Mouse (Mus musculus) layer of hippocampus, adult 11-12 months (tissue): ENCODE results near the gene Ajuba.

Experiments
- DNase-seq: peaks from one replicate; pipeline ENCODE4 v3.0.0; 2022; ENCODE audit warnings: low spot score

The Ajuba gene

GRCm38 (mm10) chr14:54592319-54592934 is 15.1 kb upstream of the Ajuba start:
- no peak for DNase-seq

- DNase-seq: no peak
Observed at GRCm38 (mm10) chr14:54591056-54591455, 13.7 kb upstream of the Ajuba start.

- DNase-seq: peak; percentile 58
Observed at GRCm38 (mm10) chr14:54583681-54584338, 6.5 kb upstream of the Ajuba start.

- no peak for DNase-seq
Observed at GRCm38 (mm10) chr14:54582536-54582935, 5.2 kb upstream of the Ajuba start.

GRCm38 (mm10) chr14:54579638-54580037 is 2.3 kb upstream of the Ajuba start:
- no peak for DNase-seq

- no peak for DNase-seq
Observed at GRCm38 (mm10) chr14:54578063-54578462, 705 bp upstream of the Ajuba start.

- DNase-seq: no peak
Observed at GRCm38 (mm10) chr14:54576241-54577088, 893 bp downstream of the Ajuba start.

GRCm38 (mm10) chr14:54575631-54576030 is 1.7 kb downstream of the Ajuba start:
- no peak for DNase-seq

GRCm38 (mm10) chr14:54575031-54575430 is 2.3 kb downstream of the Ajuba start:
- DNase-seq: no peak

- no peak for DNase-seq
Observed at GRCm38 (mm10) chr14:54574253-54574652, 3.1 kb downstream of the Ajuba start.

GRCm38 (mm10) chr14:54572790-54573736 is 4.3 kb downstream of the Ajuba start:
- no peak for DNase-seq

GRCm38 (mm10) chr14:54572122-54572521 is 5.2 kb downstream of the Ajuba start:
- DNase-seq: no peak

- no peak for DNase-seq
Observed at GRCm38 (mm10) chr14:54569451-54570392, 7.6 kb downstream of the Ajuba start.

GRCm38 (mm10) chr14:54568694-54569414 is 8.5 kb downstream of the Ajuba start:
- DNase-seq: peak; percentile 76

- DNase-seq: no peak
Observed at GRCm38 (mm10) chr14:54560527-54561242, 16.7 kb downstream of the Ajuba start.

GRCm38 (mm10) chr14:54557330-54557729 is 20.0 kb downstream of the Ajuba start:
- DNase-seq: no peak

GRCm38 (mm10) chr14:54553975-54554769 is 23.2 kb downstream of the Ajuba start, which contains the start of gene Haus4:
Gene Haus4 (minus strand): TSS chr14:54554616.
- DNase-seq: peak; percentile 62

- no peak for DNase-seq
Observed at GRCm38 (mm10) chr14:54553454-54553974, 23.8 kb downstream of the Ajuba start.
